Mouse (Mus musculus) adrenal gland, postnatal 14 days (tissue): Measurements from ENCODE around the gene Spata13. TPM values are rescaled to one million over a fixed set of nuclear protein-coding genes. Genes with fewer than 3 reads are reported as not detected.

Experiments used
- DNase-seq: peaks from one replicate; pipeline ENCODE4 v3.0.0; 2021; ENCODE audit warnings: mixed read lengths
- total RNA-seq: library from RNA; stranded (reverse); gene quantifications from 2 replicates; pipeline ENCODE4 v1.2.3, GENCODE M21; 2021

Spata13 gene
- total RNA-seq, 1 experiment from 2014 or later = 120 TPM

DNA sequence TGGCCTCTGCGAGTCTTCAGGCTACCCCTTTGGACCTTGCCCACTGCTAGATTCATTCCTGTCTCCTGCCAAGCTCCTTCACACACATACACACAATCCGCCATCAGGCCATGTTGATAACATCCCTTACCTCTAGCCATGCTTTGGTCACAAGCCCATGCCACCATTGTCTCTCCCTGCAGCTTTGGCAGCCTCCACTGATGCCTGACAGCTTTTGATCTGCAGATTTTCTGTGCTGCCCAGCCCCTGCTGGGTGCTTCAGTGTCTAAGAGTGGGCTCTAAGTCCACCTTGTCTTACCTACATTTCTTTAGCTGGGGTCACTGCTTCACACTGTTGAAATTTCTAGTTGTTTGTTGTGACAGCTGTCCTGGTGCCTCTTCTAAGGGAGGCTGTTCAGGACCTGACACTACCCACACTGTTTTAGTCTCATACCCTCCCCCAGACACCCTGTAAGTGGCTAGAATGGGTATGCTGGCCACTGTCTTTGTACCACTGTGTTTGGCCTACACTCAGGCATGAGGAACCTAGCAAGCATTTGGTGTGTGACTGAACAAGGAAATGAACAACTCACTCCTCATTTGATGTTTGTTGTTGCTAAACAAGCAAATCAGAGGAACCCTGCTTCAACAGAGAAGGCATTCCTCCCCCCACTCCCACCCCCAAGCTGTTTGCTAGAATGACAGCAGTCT lies 43.0 kb downstream of the Spata13 start:
- DNase-seq = no peak

DNA sequence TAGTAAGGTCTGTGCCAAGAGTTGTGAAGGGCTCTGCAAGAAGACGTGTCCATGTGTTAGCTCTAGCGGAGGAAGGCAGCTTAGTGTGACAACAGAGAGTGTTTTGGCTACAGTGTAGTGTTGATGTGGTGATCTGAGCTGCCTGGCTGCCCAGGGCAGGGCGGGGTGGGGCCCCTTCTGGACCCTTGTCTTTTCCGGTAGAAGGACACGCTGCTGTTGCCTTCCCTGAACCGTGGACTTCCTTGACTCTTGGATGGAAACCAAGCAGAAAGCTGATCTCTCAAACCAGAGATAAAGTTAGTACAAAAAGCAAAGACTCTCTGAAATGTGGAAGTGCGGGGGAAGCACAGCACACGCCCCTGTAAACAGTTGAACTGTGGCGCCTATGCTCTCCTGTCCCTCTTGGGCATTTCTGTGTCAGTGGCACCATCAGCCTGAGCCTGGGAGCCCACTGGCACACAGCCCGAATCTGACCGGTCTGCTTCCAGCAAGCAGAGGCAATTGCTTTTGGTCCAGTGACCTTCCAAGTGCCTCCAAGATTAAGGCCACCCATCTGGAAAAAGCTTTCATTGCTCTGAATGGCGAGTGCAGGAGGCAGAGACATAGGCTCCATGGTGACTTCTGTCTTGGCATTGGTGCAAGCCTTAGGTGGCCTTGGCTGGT lies 48.7 kb downstream of the Spata13 start:
- peak; percentile 92 for DNase-seq

DNA sequence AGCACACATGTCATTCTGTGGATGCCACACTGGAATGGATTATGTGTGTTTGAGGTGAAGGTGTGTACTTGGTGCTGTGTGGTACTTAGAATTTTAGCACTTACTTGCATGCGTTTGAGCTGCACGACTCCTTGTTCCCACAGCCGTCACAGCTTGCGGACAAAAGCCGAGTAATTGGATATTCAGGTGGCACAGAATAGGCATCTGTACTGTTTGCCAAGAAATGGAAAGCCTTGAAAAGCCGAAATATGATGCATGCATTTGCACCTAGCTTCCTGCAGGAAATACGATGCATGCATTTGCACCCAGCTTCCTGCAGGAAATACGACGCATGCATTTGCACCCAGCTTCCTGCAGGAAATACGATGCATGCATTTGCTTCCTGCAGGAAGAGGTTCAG lies 50.2 kb downstream of the Spata13 start:
- DNase-seq = peak; percentile 1

DNA sequence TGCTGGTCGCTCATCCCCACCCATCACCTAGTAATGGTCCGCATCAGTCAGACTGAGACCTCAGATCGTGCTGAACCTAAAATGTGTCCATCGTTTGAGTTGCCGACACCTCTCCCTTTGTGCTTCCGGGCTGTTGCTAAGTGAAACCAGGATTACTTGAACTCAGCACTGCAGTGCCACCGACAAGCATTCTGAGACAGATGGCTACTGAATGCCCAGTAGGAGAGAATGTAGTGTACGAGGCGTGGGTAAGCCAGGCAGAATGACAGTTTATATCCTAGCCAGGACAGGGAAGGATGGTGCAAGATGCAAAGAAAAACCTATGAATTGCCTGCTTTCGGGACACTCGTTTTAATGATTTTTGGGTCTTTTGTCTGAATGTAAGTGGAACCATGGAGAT lies 52.9 kb downstream of the Spata13 start:
- no peak for DNase-seq

DNA sequence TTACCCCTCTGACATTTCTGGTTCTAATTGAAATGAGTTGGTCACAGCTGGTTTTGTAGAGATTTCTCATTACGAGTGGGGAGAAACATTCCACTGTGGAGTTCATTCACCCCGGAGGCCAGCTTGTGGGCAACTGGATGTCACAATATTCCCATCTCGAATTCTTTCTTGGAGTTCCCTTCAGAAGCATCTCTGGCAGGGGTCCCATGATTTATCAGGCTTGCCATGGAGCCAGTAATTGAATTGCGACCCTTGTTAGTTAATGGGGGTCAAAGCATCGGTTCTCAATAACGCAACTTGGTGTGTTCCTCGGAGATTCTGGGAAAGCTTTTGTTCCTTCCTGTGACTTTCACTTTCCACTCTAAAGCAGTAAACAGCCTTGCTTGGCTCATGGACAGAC lies 53.4 kb downstream of the Spata13 start:
- DNase-seq = peak; percentile 12

DNA sequence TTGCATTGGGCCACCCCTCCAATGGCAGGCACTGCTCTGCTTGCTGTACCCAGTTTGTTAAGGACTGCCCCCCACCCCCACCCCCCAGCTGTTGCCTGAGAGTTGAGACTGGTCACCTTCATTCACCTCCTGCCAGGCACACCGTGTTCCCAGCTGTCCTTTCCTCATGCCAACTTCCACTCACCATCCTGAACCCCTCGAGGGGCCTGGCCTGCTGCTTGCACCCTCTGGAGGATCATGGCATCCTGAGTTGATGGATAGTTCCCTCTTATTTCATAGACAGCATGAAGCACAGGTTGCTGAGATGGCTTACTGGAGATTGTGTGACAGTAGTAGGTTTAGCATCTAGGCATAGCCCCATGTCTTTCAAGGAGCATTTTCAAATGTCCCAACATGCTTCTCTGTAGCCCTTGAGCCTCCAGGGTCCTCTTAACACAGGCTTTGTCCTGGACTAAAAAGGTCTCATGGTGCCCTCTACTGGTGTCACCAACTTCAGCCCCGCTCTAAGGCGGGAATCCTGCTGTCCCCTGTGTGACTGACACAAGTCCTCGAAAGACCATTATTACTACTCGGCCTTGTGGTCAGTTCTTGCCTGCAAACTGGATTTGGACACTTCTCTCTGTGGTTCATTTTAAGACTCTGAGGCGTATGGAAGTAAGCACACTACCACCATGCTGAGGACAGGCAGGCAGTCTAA lies 54.9 kb downstream of the Spata13 start:
- DNase-seq = peak; percentile 81

DNA sequence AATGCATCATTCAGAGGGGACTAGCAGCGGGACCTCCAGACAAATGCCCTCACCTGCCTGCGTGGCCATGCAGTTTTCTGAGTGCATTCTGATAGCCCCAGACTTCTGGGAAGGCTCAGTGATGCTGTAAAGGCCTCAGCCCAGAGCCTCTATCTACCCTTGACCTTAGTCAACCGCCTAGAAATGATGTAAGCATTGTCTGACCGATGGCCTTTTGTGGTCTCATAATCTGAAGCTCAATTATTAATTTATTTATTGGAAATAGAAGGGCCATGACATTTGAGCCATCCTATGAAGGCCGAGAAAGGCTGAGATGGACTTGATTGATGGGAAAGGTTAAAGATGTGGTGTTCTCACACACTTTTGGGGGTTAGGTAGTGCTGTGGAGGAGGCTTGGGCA lies 56.0 kb downstream of the Spata13 start:
- DNase-seq = no peak

DNA sequence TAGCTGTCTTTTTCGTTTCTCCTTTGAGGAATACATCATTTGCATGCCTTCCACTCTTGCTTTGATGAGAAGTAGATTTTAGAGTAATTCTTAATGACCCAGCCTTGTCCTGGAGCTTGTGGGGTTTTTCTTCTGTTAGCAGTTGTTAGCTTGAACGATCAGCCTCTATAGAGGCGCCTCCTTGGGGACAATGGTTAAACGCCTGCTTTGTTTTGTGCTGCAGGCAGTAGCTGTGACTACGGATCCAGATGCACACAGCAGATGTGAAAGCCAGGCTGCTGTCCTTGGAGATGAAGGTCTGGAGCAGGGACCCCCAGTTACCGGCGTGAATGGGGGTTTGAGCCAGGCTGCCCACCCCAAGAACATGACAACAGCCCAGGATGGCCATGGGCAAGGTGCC lies 56.8 kb downstream of the Spata13 start:
- peak; percentile 3 for DNase-seq

DNA sequence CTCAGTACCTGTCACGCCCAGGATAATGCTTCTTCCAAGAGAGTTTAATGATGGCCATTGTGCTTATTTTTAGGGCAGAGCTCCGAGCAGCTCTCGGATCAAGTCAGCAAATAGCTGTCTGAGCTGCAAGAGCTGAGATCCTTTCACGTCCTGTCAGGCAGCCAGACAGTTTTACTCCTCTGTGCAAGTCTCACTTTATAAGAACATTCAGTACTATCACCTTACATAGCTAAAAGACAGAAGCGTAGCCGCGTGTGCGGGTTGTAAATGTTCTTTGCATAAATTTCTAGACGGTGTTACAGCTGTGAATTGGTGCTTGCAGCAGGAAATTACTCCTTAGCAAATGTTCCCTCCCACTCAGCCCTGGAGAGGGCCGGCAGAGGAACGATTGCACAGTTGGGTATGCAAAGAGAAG lies 59.3 kb downstream of the Spata13 start:
- no peak for DNase-seq

DNA sequence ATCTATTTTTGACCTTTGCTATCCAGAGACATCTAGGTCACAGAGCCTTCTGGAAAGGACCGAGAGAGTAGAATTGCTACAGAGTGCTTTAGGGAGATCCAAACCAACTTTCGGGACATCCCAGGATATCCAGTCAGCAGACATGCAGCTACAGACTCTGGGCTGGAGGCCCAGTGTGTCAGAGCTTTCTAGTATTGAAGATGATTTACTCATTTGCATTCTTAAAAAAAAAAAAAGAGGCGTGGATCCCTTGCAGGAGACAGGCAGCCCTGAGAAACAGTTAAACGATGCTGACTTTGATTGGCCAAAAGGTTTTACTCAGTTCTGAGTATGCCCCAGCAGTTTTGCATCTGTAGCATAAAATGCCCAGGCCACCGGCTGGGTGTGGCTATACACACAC lies 59.9 kb downstream of the Spata13 start:
- DNase-seq = peak; percentile 48

DNA sequence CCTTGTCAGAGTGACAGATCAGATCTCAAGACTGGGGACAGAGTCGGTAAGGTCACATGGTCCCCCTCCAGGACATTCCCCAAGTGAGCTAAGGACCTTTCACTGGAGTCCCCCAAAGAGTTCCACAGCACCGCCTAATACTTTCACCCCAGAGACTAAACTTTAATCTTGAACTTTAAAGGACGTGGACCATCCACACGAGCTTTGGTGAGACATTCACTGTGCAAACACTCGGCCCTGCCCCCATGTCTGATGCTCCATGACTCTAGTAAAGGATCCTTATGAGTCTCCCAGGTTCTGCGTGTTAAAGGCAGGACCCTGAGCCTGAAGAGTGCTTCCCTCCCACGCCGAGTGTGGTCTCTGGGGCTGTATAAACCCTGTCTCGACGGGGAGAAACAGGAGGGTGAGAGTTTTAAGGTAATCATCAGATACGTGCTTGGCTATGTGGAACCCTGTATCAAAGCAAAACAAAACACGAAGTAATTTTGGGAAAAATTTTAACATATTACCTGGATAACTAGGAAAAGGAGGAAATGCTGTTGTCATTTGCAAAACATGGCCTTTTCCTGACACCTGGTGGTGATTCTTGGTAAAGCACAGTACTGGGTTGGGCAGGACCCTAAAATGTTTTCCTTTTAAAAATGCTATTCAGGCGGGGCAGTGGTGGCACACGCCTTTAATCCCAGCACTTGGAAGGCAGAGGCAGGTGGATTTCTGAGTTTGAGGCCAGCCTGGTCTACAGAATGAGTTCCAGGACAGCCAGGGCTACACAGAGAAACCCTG lies 60.6 kb downstream of the Spata13 start:
- DNase-seq = peak; percentile 81

DNA sequence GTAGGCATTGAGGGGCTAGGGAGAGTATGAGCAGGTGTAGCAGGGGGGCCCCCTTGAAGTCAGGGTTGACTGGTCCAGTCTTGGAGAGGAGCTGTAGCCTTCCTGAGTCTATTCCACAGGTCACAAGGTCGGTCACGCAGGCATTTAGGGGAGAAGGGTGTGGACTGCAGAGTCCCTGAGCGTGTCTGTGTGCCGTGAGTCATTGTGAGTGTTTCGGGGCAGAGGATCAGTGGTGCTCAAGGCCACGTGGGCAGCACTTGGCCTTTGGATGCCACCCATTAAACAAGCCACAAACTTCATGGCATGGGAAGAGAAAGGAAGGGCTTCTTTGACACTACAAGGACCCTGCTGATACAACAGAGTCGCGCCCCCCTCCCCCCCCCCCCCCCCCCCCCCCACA lies 63.5 kb downstream of the Spata13 start:
- peak; percentile 58 for DNase-seq

DNA sequence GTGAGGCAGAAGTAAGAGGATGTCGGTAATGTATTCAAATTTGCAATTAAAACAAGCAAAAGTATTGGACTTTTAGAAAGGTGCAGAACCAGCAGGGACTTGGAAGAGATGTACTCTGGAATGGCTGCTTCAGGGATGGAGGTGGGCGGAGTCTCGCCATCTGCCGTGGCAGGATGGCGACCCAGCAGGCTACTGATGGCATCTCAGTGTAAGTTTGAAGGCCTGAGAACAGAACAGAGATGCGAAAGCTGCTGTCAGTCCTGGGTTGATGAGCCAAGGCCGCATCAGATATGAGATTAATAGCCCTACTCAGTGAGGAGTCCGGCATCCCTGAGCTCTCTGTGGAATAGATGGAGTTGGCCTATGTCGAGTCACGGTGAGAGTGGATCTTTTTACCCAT lies 65.2 kb downstream of the Spata13 start:
- no peak for DNase-seq

DNA sequence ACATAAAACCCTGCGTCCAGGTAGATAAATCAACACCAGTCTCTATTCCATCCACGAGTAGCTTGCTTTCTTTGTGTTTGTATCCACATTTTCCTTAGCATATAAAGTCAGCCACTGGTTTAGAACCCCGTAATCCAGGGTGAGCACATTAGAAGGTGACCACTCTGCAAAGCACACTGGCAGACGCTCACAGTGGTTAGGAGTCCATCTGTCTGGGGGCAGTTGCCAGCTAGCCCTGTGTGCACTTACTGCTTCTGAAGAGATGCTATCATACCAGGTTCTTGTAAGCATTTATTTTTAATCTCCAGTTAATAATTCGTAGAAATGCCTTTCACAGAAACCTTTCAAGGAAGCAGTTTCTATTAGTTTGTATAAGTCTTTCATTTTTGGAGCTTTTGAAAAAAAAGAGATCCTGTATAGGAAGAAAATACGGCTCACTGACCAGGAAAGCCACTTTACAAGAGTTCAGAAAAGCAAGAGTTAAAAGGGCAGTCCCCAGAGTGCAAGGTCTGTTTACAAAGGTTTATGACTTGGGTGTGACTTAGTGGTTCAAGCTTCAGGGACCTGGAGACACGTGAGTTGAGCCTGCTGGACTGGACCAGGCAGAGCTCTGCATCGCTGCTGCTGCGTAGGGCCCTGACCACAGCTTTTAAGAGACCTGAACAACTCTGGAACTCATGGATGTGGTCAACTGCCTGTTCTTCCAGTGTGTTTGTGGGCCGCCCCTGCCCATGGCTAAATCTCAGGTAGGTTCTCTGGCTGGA lies 68.8 kb downstream of the Spata13 start:
- DNase-seq = no peak

DNA sequence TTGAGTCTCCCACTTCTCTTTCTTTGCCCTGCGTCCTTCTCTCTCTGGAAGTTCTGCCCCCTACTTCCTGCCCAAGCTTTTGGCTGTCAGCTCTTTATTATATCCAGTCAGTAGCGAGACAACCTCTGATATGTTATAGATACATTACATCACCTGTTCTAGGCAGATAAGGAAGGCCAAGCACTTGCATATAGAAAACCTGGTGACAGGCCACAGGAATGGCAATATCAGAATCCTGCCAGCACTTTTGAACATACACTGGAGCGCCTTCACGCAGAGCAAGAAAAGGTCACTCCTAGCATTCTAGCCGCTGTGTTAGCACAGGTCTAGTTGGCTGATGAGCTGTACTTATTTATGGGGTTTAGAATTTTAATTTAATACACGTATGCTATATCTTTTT lies 70.7 kb downstream of the Spata13 start:
- no peak for DNase-seq

DNA sequence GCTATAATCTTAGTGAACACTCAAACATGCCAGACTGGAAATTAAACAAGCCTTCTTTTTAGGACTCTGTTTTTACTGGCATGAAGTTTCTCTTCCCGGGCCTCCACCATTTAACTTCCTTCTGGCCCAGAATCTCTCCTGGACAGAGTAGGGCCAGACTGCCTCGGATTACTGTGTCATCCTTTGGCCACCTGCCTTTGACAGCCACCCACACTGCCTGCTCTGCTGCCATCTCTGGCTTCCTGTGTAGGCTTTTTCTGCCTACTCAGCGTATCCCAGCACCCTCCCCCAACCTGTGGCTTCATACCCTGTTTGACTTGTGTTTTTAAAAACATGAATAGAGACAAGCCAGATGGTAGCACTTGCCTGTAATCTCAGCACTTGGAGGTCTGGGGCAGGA lies 71.2 kb downstream of the Spata13 start:
- peak; percentile 67 for DNase-seq

DNA sequence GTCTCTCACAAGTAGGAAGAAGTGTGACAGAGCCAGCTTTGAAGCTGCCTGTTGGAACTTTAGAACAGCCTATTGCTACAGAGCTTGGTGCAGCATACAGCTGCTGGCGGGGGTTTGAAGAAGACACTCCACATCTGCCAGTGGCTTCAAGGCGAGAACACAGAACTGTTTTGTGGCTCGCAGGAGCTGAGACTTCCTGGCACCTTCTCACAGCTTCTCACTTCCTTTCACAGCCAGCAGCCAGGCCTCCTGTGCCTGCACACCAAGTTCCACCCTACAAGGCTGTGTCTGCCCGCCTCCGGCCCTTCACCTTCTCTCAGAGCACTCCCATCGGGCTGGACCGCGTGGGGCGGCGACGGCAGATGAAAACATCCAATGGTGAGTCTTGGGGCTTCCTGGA lies 75.4 kb downstream of the Spata13 start:
- no peak for DNase-seq

DNA sequence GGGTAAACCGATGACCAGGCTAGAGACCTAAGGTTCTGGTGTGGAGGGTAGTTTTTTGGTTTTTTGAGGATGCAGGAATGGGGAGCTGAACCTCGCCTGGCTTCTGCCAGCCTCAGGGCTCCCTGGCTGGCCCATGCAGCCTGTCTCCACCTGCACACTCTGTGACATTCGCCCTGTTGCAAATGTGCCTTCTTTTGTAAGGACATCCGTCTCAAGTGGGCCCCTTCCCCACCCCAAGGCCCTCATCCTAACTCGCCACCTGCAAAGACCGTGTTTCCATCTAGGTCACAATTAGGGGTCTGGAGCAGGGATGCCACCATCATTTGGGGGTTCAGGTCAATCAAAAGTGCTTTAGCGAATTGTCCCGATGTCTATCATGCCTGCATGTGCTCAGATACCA lies 75.9 kb downstream of the Spata13 start:
- DNase-seq = no peak

DNA sequence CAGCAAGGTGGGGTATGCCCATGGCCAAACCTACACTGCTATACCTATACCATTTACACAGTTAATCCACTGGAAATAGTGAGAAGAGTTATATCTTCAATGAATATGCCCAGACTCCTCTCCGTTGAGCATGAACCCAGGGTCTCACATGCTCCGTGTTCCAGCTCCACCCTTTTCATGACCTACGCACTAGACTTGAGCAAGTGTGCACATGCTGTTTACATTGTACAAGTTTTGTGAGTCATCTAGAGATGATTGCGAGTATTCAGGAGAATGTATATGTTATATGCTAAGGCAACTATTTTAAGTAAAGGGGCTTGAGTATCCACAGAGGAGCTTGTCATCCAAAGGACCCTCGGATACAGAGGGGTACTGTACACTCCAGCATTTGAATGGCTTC lies 77.4 kb downstream of the Spata13 start:
- no peak for DNase-seq

DNA sequence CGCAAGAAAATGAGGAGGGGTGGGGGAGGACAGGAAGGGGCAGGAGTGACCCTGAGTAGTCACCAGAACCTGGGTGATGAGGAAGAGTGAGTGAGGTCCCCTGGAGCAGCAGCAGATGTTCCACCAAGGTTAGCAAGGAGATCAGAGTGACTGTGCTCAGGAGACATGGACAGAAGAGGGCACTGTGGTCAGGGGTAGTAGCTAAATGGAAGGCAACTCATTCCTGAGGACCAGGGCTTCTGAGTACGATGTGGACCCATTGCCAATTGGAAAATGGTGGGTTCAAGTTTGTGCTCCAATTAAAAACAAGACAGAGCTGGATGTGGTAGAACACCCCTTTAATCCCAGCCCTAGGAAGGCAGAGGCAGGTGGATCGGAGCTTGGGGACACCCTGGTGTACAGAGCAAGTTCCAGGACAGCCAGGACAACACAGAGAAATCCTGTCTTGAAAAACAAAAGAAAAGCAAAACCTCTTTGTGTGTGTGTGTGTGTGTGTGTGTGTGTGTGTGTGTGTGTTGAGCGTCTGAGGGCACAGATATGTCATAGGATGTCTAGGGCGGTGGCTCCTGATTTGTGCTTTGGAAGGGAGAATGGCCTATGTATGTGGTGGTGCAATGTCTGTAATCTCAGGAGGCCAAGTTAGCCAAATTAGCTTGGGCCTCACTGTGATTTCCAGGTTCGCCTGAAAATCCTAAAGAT lies 77.9 kb downstream of the Spata13 start:
- no peak for DNase-seq

DNA sequence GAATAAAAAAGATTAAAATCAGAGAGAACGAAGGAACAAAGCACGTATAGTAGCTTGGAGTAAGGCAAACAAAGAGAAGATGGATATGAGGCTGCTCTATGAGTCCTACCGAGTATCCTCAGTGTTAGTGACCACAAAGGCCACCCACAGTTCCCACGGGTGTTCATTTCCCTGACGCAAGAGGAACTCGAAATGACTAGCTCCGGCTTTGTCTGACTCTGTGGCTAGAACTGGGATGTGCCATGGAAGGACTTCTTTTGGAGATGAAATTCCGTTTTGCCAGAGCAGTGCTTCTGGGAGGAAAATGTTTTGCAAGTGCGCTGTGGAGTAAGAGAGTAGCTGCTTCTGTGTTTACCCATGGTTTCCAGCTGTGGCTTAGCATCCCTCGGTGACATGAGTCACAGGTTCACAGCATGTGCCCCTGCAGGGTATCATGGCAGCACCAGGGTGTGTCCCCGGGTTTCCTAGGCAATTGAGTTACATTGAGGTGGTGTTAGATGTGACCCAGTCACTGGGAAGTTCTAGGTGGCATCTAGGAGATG lies 78.6 kb downstream of the Spata13 start:
- no peak for DNase-seq
